Mouse (Mus musculus): Measurements from ENCODE around the gene Lsm11.
A peak's percentile ranks its signal among the peaks of the same experiment; 100 is the strongest.
"Not testable (repeated sequence)": the region's sequence is repeated elsewhere in the genome, so short reads cannot be mapped to it uniquely, and the experiment has no call there.

Lsm11 gene

DNA sequence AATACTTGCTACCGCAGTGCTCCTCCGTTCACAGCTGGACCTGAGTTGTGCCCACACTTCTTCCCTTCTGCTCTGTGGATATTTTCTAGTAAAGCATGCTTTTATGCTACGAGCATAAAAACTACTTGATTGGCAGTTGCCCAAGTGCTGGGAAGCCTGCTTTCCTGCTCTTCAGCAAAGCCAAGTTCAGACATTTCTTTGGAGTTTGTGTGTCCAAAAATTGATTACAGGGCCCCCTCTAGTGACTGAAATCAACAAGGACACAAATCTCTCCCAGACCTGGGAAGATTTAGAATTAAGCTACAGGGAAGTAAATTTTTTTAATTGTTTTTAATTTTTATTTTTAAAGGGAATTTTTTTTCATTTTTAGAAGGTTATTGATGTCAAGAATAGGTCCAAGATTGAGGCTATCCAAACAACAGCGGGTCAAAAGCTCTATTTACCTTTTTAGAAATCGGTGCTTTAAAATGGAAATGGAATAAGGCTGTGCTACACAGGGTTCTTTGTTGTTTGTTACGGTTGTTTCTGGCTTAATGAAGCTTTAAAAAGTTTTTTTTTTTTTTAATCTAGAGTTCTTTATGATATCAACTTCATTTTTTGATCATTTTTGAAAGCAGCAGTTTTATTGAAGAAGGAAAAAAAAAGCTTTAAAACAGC is 63.6 kb downstream of the Lsm11 start:
- DNase-seq = peak; percentile 52

DNA sequence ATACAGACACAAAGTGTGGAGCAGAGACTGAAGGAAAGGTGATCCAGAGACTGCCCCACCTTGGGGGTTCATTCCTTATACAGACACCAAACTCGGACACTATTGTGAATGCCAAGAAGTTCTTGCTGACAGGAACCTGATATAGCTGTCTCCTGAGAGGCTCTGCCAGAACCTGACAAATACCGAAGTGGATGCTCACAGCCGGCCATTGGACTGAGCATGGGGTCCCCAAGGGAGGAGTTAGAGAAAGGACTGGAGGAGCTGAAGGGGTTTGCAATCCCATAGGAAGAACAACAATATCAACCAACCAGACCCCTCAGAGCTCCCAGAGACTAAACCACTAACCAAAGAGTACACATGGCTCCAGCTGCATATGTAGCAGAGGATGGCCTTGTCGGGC is 65.4 kb downstream of the Lsm11 start:
- not testable (repeated sequence) for DNase-seq

All from kidney, adult 11 months (tissue).